Mouse (Mus musculus): ENCODE measurements around the gene Erlec1.

Erlec1 gene

GRCm38 (mm10) chr11:30954279-30954725 lies at the start of gene Erlec1:
Gene Erlec1 (minus strand): TSS chr11:30954335.
- DNase-seq (ENCODE audit: low spot score in 2 of 2): peak; percentile 75 to 86

- no peak for DNase-seq (ENCODE audit: low spot score in 2 of 2)
These were observed 47.2 kb upstream of the Erlec1 start for GRCm38 (mm10) chr11:31001169-31001908.

GRCm38 (mm10) chr11:31000028-31000427 lies 45.9 kb upstream of the Erlec1 start:
- DNase-seq (ENCODE audit: low spot score in 2 of 2): no peak

- DNase-seq (ENCODE audit: low spot score in 2 of 2): no peak
These were observed 44.6 kb upstream of the Erlec1 start for GRCm38 (mm10) chr11:30998704-30999103.

- DNase-seq (ENCODE audit: low spot score in 2 of 2): no peak
These were observed 44.1 kb upstream of the Erlec1 start for GRCm38 (mm10) chr11:30998199-30998598.

GRCm38 (mm10) chr11:30996670-30997069 lies 42.5 kb upstream of the Erlec1 start:
- no peak for DNase-seq (ENCODE audit: low spot score in 2 of 2)

GRCm38 (mm10) chr11:30986625-30987017 lies 32.5 kb upstream of the Erlec1 start:
- no peak for DNase-seq (ENCODE audit: low spot score in 2 of 2)

GRCm38 (mm10) chr11:30985877-30986624 lies 31.9 kb upstream of the Erlec1 start, which contains the start of gene Chac2:
Gene Chac2 (minus strand): TSS chr11:30986350.
- peak; percentile 73 to 88 for DNase-seq (ENCODE audit: low spot score in 2 of 2)

- no peak for DNase-seq (ENCODE audit: low spot score in 2 of 2)
These were observed 31.1 kb upstream of the Erlec1 start for GRCm38 (mm10) chr11:30985237-30985636.

- peak in 1 of 2 experiments; percentile 31 for DNase-seq (ENCODE audit: low spot score in 2 of 2)
These were observed 523 bp downstream of the Erlec1 start for GRCm38 (mm10) chr11:30953469-30954154.

- no peak for DNase-seq (ENCODE audit: low spot score in 2 of 2)
These were observed 1.3 kb downstream of the Erlec1 start for GRCm38 (mm10) chr11:30952829-30953228.

GRCm38 (mm10) chr11:30943522-30943921 lies 10.6 kb downstream of the Erlec1 start:
- no peak for DNase-seq (ENCODE audit: low spot score in 2 of 2)

GRCm38 (mm10) chr11:30928498-30928897 lies 25.6 kb downstream of the Erlec1 start:
- no peak for DNase-seq (ENCODE audit: low spot score in 2 of 2)

- DNase-seq (ENCODE audit: low spot score in 2 of 2): no peak
These were observed 26.1 kb downstream of the Erlec1 start for GRCm38 (mm10) chr11:30928079-30928478.

- DNase-seq (ENCODE audit: low spot score in 2 of 2): no peak
These were observed 30.9 kb downstream of the Erlec1 start for GRCm38 (mm10) chr11:30923283-30923682.

GRCm38 (mm10) chr11:30920641-30921040 lies 33.5 kb downstream of the Erlec1 start:
- no peak for DNase-seq (ENCODE audit: low spot score in 2 of 2)

GRCm38 (mm10) chr11:30912311-30912710 lies 41.8 kb downstream of the Erlec1 start:
- no peak for DNase-seq (ENCODE audit: low spot score in 2 of 2)

GRCm38 (mm10) chr11:30899312-30899711 lies 54.8 kb downstream of the Erlec1 start:
- DNase-seq (ENCODE audit: low spot score in 2 of 2): no peak

GRCm38 (mm10) chr11:30896201-30896600 lies 57.9 kb downstream of the Erlec1 start:
- DNase-seq (ENCODE audit: low spot score in 2 of 2): no peak

- DNase-seq (ENCODE audit: low spot score in 2 of 2): no peak
These were observed 66.0 kb downstream of the Erlec1 start for GRCm38 (mm10) chr11:30888153-30888552.

- peak; percentile 18 to 65 for DNase-seq (ENCODE audit: low spot score in 2 of 2)
These were observed 68.8 kb downstream of the Erlec1 start, which contains the start of the genes Gpr75 and Asb3 for GRCm38 (mm10) chr11:30885171-30885871. Gene Gpr75 (plus strand): TSS chr11:30885358. Gene Asb3 (plus strand): TSS chr11:30885416.

Measured in left cerebral cortex, adult 9 months (tissue).